ENCODE assay signal across 20 mouse cellular contexts in the genomic region with DNA sequence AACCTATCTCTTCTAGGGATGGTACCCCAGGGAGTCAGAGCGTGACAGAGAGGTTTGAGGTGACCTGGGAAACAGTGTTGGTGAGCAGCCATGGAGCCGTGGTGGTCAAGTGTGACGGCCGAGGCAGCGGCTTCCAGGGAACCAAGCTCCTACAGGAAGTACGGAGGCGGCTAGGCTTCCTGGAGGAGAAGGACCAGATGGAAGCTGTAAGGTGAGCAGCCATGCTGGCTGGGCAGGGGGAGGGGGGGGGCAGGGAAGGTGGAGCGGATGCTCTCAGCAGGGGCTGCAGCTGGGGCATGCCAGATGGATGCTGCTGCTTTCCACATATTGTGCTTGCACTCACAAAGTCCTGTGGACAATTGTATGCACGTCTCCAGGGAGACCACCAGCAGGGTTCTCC.
DNase-seq lines count a peak whose midpoint lies in the region; ATAC-seq and TF ChIP-seq lines count a peak whose summit lies in the region.
"Had no signal": no experiment of that assay in that cellular context is flagged by ENCODE, and none has a peak within 500 bp of the region (broad histone marks: within the 10 kb centered on the region; RNA-seq: fewer than 3 reads in every experiment).

No protein-coding gene starts in this region.

- no peaks in the 10 kb centered on the region for H3K27me3 ChIP-seq in cerebellum, adult 2 months (ENCODE audit: control insufficient read depth, insufficient read depth, low read length)
- no peaks in the 10 kb centered on the region for H3K27me3 ChIP-seq in kidney, embryonic 16.5 days (ENCODE audit: insufficient read depth, low read length)
- H3K27me3 ChIP-seq in embryonic facial prominence, embryonic 10.5 days (replicated peaks; ENCODE audit: low read depth, poor library complexity, severe bottlenecking) = no peaks in the 10 kb centered on the region
- H3K27me3 ChIP-seq in forebrain, embryonic 12.5 days = no peaks in the 10 kb centered on the region
- H3K27me3 ChIP-seq: heart, embryonic 15.5 days; limb, embryonic 15.5 days; midbrain, embryonic 13.5 days had no signal

- no peak for TF ChIP-seq CTCF in cerebellum, adult 2 months (IDR thresholded peaks at IDR 0.05; ENCODE audit: borderline replicate concordance, insufficient read depth, low read depth, low read length)

- H3K4me1 ChIP-seq in cerebellum, adult 2 months (ENCODE audit: control insufficient read depth, insufficient read depth, low read length) = peaks cover 29% of the 10 kb centered on the region
- H3K4me1 ChIP-seq in kidney, embryonic 16.5 days (ENCODE audit: insufficient read depth, low read length) = 0 out of 2 replicates have a peak, but pooled peaks cover 8% of the 10 kb centered on the region
- peaks cover 10% of the 10 kb centered on the region for H3K4me1 ChIP-seq in embryonic facial prominence, embryonic 10.5 days
- peaks cover 17% of the 10 kb centered on the region for H3K4me1 ChIP-seq in forebrain, embryonic 12.5 days
- H3K4me1 ChIP-seq: heart, embryonic 15.5 days; limb, embryonic 15.5 days had no signal

- no peak for TF ChIP-seq POLR2A in cerebellum, adult 2 months (IDR thresholded peaks at IDR 0.05; ENCODE audit: borderline replicate concordance, insufficient read depth, low read length)

- peak overlapping the region; percentile 50 for H3K27ac ChIP-seq in cerebellum, adult 2 months (ENCODE audit: insufficient read depth, low read length)
- no peak overlapping the region for H3K27ac ChIP-seq in kidney, embryonic 16.5 days (ENCODE audit: low read length)
- H3K27ac ChIP-seq in embryonic facial prominence, embryonic 10.5 days (replicated peaks) = no peak overlapping the region
- H3K27ac ChIP-seq in forebrain, embryonic 12.5 days = no peak overlapping the region
- H3K27ac ChIP-seq: heart, adult 2 months; heart, embryonic 15.5 days; limb, embryonic 15.5 days; liver, embryonic 15.5 days; midbrain, embryonic 13.5 days had no signal

- peak; percentile 62 for ATAC-seq in kidney, embryonic 16.5 days (ENCODE audit: low FRiP score, low TSS enrichment)
- no peak for ATAC-seq in forebrain, embryonic 12.5 days (ENCODE audit: low FRiP score)
- ATAC-seq: forebrain, embryonic 14.5 days; midbrain, embryonic 13.5 days had no signal

- H3K4me2 ChIP-seq in kidney, embryonic 16.5 days (replicated peaks; ENCODE audit: low read depth, low read length) = no peak overlapping the region
- no peak overlapping the region for H3K4me2 ChIP-seq in forebrain, embryonic 12.5 days
- H3K4me2 ChIP-seq: heart, embryonic 15.5 days; limb, embryonic 15.5 days; liver, embryonic 15.5 days; midbrain, embryonic 13.5 days had no signal

- H3K36me3 ChIP-seq in kidney, embryonic 16.5 days (ENCODE audit: insufficient read depth, low read length) = no peaks in the 10 kb centered on the region
- no peaks in the 10 kb centered on the region for H3K36me3 ChIP-seq in embryonic facial prominence, embryonic 10.5 days (replicated peaks)
- no peaks in the 10 kb centered on the region for H3K36me3 ChIP-seq in forebrain, embryonic 12.5 days (replicated peaks)
- H3K36me3 ChIP-seq: heart, embryonic 15.5 days; limb, embryonic 15.5 days; liver, embryonic 15.5 days had no signal

- H3K9me3 ChIP-seq in kidney, embryonic 16.5 days (ENCODE audit: low read length) = no peaks in the 10 kb centered on the region
- H3K9me3 ChIP-seq in embryonic facial prominence, embryonic 10.5 days = no peaks in the 10 kb centered on the region
- H3K9me3 ChIP-seq in forebrain, embryonic 12.5 days = no peaks in the 10 kb centered on the region
- H3K9me3 ChIP-seq: heart, embryonic 15.5 days; limb, embryonic 15.5 days; liver, embryonic 15.5 days; midbrain, embryonic 13.5 days had no signal

- 18% methylated on average over 9 of the region's 9 CpGs for WGBS in cerebellum, adult 2 months
- 19% methylated on average over 8 of the region's 9 CpGs for WGBS in kidney, embryonic 16.5 days
- WGBS in embryonic facial prominence, embryonic 10.5 days = 75% methylated on average over 9 of the region's 9 CpGs
- WGBS in forebrain, embryonic 12.5 days = 76% methylated on average over 9 of the region's 9 CpGs

- H3K4me3 ChIP-seq in cerebellum, adult 2 months (replicated peaks; ENCODE audit: insufficient read depth, low read depth, low read length) = no peak overlapping the region
- no peak overlapping the region for H3K4me3 ChIP-seq in kidney, embryonic 16.5 days (ENCODE audit: low read length)
- H3K4me3 ChIP-seq in embryonic facial prominence, embryonic 10.5 days = no peak overlapping the region
- no peak overlapping the region for H3K4me3 ChIP-seq in forebrain, embryonic 12.5 days (replicated peaks)
- H3K4me3 ChIP-seq: erythroblast, embryonic 14.5 days; heart, adult 2 months; heart, embryonic 15.5 days; limb, embryonic 15.5 days; liver, embryonic 15.5 days; midbrain, embryonic 13.5 days had no signal

- no peak overlapping the region for H3K9ac ChIP-seq in kidney, embryonic 16.5 days (replicated peaks; ENCODE audit: low read length)
- no peak overlapping the region for H3K9ac ChIP-seq in forebrain, embryonic 12.5 days
- H3K9ac ChIP-seq: heart, embryonic 15.5 days; limb, embryonic 15.5 days; liver, embryonic 15.5 days; midbrain, embryonic 13.5 days had no signal

- DNase-seq in cerebellum, adult 2 months = peak in 1 of 2 experiments; percentile 29
- DNase-seq in cerebellum, postnatal 14 days = no peak
- no peak for DNase-seq in kidney, adult 11 months
- peak; percentile 18 for DNase-seq in embryonic facial prominence, embryonic 10.5 days (ENCODE audit: low spot score)
- peak; percentile 23 for DNase-seq in mesoderm, embryonic 11.5 days (ENCODE audit: low read depth, low spot score)
- DNase-seq in layer of hippocampus, postnatal 10 days (ENCODE audit: low spot score in 2 of 2) = no peak
- DNase-seq: adrenal gland, adult 8-10 months; gastrocnemius, postnatal 25 days; heart, adult 2 months; heart, postnatal 4 days; kidney, postnatal 14 days; layer of hippocampus, adult 9-11 months had no signal

Comparison
In these comparisons a context has a peak if more than half of its experiments do, and no peak if none do; other contexts are left out.
1. DNase-seq: peak in embryonic facial prominence, embryonic 10.5 days (single experiment) and mesoderm, embryonic 11.5 days (single experiment); none in cerebellum, postnatal 14 days (0 of 2), kidney, adult 11 months (single experiment) and layer of hippocampus, postnatal 10 days (0 of 2).